Mouse (Mus musculus) forebrain, embryonic 16.5 days (tissue): ENCODE measurements around the gene Chrna1. TPM values are rescaled to one million over a fixed set of nuclear protein-coding genes. Genes with fewer than 3 reads are reported as not detected.

Experiments
- ATAC-seq: fragments of 200-750 bp; cut with Nextera tagmentation; 2 replicates; pipeline ENCODE4 v1.8.0; 2017; ENCODE audit warnings: mild to moderate bottlenecking, moderate library complexity
- H3K27ac ChIP-seq: fragments of 300-500 bp; sonication (generic); 2 replicates; pipeline ENCODE4 v1.5.1; 2014; ENCODE audit warnings: low read length, control low read depth
- H3K27me3 ChIP-seq: fragments of 300-500 bp; sonication (generic); replicated peaks from 2 replicates; pipeline ENCODE4 v1.6.1; 2014; ENCODE audit warnings: low read length; ENCODE audit not compliant: control insufficient read depth, insufficient read depth
- H3K36me3 ChIP-seq: fragments of 300-500 bp; sonication (generic); 2 replicates; pipeline ENCODE4 v1.6.1; 2014; ENCODE audit not compliant: control insufficient read depth, insufficient read depth
- H3K4me1 ChIP-seq: fragments of 300-500 bp; sonication (generic); replicated peaks from 2 replicates; pipeline ENCODE4 v1.6.1; 2014; ENCODE audit warnings: low read length; ENCODE audit not compliant: control insufficient read depth, insufficient read depth
- H3K4me2 ChIP-seq: fragments of 300-500 bp; sonication (generic); 2 replicates; pipeline ENCODE4 v1.6.1; 2014; ENCODE audit warnings: mild to moderate bottlenecking, low read length, control low read depth
- H3K4me3 ChIP-seq: fragments of 300-500 bp; sonication (generic); replicated peaks from 2 replicates; pipeline ENCODE4 v1.5.1; 2014; ENCODE audit warnings: mild to moderate bottlenecking, low read length, control low read depth
- H3K9ac ChIP-seq: fragments of 300-500 bp; sonication (generic); replicated peaks from 2 replicates; pipeline ENCODE4 v1.6.1; 2014; ENCODE audit warnings: low read depth, low read length, control low read depth
- H3K9me3 ChIP-seq: fragments of 300-500 bp; sonication (generic); 2 replicates; pipeline ENCODE4 v1.6.1; 2016; ENCODE audit warnings: low read length; ENCODE audit not compliant: control insufficient read depth
- WGBS: fragments of 180-500 bp; shearing (Covaris S2); extraction: QIAGEN DNeasy Blood & Tissue Kit; methylation state at CpG from one replicate; pipeline ENCODE4 v1.1.7; 2014; 5-methylcytosine and 5-hydroxymethylcytosine counted together
- polyA plus RNA-seq: library from polyadenylated mRNA; unstranded; fragments of >200 nt; fragmentation: Nextera tagmentation; extraction: Ambion mirVana; gene quantifications from 2 replicates; pipeline ENCODE4 v1.2.1, GENCODE M21; 2015

Gene Chrna1
- polyA plus RNA-seq, 1 experiment from 2014 or later, result 0.10 TPM

DNA sequence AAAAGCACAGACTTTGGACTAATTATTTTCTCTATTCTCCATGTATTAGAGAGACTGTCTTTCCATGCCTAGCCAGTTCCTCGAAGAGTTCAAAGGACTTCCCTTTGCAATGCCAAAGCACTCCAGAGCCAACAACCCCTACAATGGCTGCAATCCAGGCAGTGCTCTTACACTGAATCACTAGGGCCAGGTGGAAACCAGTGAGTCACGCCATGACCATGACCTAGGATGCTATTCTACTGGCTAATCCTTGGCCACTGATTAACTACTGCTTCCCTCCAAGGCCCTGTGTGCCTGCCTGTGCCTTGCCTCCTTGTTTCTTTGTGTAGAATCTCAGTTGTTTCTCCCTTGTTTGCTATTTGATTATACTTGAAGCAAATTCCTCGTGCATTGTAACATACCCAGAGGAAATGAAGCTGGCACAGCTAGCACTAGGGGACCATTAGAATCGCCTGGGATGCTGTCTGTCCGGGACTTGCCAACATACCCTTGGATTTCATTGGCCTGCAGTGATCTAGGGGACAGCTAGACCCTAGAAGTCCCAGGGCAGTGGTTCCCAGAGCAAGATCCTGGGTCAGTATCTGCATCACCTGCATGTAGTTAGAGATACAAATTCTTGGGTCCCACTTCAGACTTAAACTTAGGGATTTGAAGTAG lies 29.1 kb upstream of the Chrna1 start:
- peaks cover 6% of the 10 kb centered on the region for H3K36me3 ChIP-seq
- no peak overlapping the region for H3K4me3 ChIP-seq
- peaks cover 7% of the 10 kb centered on the region for H3K4me1 ChIP-seq
- no peak overlapping the region for H3K9ac ChIP-seq
- ATAC-seq, result no peak
- no peaks in the 10 kb centered on the region for H3K9me3 ChIP-seq
- WGBS, result 78% methylated on average over 5 of the region's 5 CpGs
- no peak overlapping the region for H3K4me2 ChIP-seq
- no peak overlapping the region for H3K27ac ChIP-seq
- no peaks in the 10 kb centered on the region for H3K27me3 ChIP-seq

DNA sequence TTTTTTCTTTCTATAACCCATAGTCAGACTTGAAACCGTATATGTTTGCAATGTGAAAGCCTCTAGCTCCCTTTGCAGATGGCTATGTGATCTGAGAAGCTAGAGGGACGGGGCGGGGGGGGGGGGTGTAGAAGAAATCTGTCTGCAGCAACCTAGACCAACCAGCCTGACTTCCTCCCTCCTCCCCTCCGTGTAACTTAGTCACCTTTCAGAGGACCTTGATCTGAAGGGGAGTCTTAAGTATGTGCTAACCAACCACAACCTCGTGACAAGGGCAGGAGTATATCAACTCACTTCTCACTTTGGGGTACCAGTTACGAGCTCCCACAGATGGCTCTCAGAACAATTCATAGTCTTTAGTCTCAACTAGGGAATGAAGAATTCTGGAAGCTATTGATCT lies 28.3 kb upstream of the Chrna1 start:
- peaks cover 7% of the 10 kb centered on the region for H3K4me1 ChIP-seq

DNA sequence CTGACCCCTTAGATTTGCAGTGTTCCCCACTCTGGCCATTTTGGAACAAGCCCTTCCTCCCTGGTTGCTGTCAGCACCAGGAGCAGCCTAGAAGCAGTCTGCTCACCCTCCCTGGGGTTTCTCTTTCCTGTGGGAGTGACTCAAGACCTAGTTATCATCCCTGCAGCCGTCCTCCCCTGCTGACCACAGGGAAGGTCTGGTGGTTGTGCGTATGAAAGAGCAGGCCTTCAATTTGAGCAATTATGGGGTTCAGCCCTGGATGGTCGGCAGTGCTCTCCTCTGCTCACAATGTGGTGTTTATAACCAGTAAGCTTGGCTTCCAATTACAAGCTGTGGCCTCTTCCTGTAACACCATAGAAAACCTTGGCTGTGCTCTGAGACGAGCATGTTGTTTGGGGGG lies 27.5 kb upstream of the Chrna1 start:
- 58% methylated on average over 4 of the region's 4 CpGs for WGBS
- ATAC-seq, result no peak
- Histone ChIP-seq H3K9ac (no peak overlapping the region), H3K27me3 (no peaks in the 10 kb centered on the region), H3K27ac (no peak overlapping the region), H3K4me2 (no peak overlapping the region), H3K36me3 (peaks cover 2% of the 10 kb centered on the region), H3K4me1 (peaks cover 7% of the 10 kb centered on the region), H3K4me3 (no peak overlapping the region), H3K9me3 (no peaks in the 10 kb centered on the region)

More for the DNA sequence above, 28.3 kb upstream of the Chrna1 start:
- H3K4me2 ChIP-seq, result no peak overlapping the region
- no peak overlapping the region for H3K4me3 ChIP-seq
- H3K36me3 ChIP-seq, result peaks cover 4% of the 10 kb centered on the region
- no peak overlapping the region for H3K9ac ChIP-seq
- no peak overlapping the region for H3K27ac ChIP-seq
- WGBS, result 89% methylated on average over 6 of the region's 6 CpGs
- H3K9me3 ChIP-seq, result no peaks in the 10 kb centered on the region
- no peaks in the 10 kb centered on the region for H3K27me3 ChIP-seq
- ATAC-seq, result no peak

DNA sequence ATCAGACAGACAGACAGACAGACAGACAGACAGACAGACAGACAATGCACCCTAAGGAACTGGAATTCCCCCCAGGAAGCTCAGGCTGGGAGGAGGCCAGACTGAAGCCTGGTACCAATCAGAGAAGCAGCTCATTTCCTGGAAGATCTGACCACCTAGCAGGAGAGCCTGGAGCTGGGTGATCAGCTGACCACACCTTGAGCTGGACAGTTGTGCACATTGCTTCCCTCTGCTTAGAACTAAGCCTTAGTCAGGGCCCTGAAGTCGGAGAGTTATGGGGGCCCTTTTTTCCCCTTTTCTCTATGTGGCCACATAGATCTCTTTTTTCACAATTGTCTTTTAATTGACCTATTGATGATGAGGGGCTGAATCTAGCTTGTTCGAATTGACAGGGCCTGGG lies 27.0 kb upstream of the Chrna1 start:
- H3K9me3 ChIP-seq, result no peaks in the 10 kb centered on the region
- H3K36me3 ChIP-seq, result no peaks in the 10 kb centered on the region
- no peak overlapping the region for H3K27ac ChIP-seq
- no peak overlapping the region for H3K4me2 ChIP-seq
- no peak overlapping the region for H3K4me3 ChIP-seq
- no peak for ATAC-seq
- H3K9ac ChIP-seq, result no peak overlapping the region
- H3K4me1 ChIP-seq, result peaks cover 7% of the 10 kb centered on the region
- WGBS, result 64% methylated on average over 2 of the region's 2 CpGs
- H3K27me3 ChIP-seq, result no peaks in the 10 kb centered on the region

DNA sequence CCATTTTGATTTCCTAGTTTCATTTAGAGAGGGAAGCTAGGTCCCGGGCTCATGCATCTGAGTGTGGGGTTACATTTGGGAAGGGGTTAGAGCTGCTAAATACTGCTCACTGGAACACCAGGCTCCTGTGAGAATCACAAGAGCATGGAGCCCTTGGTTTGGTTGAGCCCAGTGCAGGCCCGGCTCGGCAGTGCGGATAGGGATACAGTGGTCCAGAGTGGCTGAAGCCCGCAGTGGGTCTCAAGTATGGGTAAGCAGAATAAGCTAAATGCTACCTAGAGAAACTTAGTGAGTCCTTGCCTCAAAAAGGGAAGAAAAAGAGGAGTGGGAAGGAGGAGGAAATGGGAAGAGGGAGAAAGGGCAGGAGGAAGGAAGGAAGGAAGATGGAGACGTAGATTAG lies 26.5 kb upstream of the Chrna1 start:
- no peak for ATAC-seq
- H3K9ac ChIP-seq, result no peak overlapping the region
- H3K4me1 ChIP-seq, result peaks cover 7% of the 10 kb centered on the region
- no peaks in the 10 kb centered on the region for H3K27me3 ChIP-seq
- no peaks in the 10 kb centered on the region for H3K36me3 ChIP-seq
- no peak overlapping the region for H3K4me2 ChIP-seq
- H3K4me3 ChIP-seq, result no peak overlapping the region
- H3K9me3 ChIP-seq, result no peaks in the 10 kb centered on the region
- WGBS, result 92% methylated on average over 6 of the region's 6 CpGs
- H3K27ac ChIP-seq, result no peak overlapping the region

DNA sequence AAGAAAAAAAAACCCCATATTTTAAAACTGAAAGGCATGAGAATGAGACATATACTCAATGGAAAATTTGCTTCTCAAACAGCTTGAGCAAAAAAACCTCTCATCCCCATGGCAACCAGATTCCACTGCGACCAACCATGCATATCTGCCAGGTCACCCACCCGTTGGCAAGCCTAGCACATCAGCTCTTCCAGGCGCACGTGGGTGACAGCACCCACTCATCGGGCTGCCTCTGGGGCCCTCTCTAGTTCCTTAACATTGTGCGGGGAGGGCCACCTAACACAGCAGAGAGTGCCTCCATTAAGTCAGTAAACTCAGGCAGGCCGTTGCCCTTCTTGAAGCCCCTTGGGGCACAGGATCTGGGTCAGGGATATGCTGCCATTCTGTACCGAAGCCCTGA lies 24.9 kb upstream of the Chrna1 start:
- Histone ChIP-seq H3K36me3 (no peaks in the 10 kb centered on the region), H3K9me3 (no peaks in the 10 kb centered on the region), H3K27ac (peak overlapping the region; percentile 3; the same call in 1 of the 2 replicates), H3K4me2 (no peak overlapping the region), H3K4me3 (no peak overlapping the region), H3K4me1 (peaks cover 7% of the 10 kb centered on the region), H3K9ac (no peak overlapping the region), H3K27me3 (no peaks in the 10 kb centered on the region)
- WGBS, result 57% methylated on average over 8 of the region's 8 CpGs
- ATAC-seq, result peak; percentile 67

DNA sequence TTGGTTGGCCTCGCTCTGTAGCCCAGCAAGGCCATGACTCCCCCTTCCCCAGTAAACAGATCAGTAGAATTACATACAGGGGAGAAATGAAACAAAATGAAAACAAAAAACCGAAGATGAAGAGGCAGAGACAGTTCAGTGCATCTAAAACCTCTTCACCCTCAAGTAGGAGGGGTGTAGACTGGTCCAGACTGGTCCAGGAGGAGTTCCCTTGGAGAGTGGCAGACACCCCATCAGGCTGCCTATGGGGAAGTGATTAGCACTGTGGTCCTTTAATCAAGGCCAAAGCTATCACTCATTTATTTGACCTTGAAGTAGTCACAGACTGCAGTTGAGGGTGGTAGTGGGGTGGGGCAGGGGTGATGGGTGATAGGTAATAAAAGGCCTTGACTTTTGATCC lies 24.4 kb upstream of the Chrna1 start:
- Histone ChIP-seq H3K27me3 (no peaks in the 10 kb centered on the region), H3K36me3 (no peaks in the 10 kb centered on the region), H3K9me3 (no peaks in the 10 kb centered on the region), H3K27ac (peak overlapping the region; percentile 3; the same call in 1 of the 2 replicates), H3K4me2 (no peak overlapping the region), H3K4me1 (peaks cover 7% of the 10 kb centered on the region), H3K4me3 (no peak overlapping the region), H3K9ac (no peak overlapping the region)
- ATAC-seq, result no peak
- 82% methylated on average over 2 of the region's 2 CpGs for WGBS

DNA sequence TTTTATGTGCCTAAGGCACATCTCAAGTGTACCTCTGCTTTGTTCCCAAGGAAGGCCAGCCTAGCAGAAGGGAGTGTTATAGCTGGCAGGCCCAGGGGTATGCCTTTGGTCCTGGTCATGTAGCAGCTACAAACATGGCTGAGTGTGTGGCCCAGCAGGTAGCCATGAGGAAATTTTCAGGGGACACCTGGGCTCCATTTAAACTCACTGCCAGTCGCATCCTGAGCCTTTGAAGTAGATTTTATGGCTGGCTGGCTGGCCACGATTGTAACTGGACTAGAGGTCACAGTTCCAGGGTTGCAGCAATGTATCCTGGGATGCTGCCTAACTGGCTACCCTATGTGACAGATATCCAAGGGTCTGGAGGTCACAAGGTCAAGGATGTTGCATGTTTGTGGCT lies 20.5 kb upstream of the Chrna1 start:
- no peak for ATAC-seq
- H3K9ac ChIP-seq, result no peak overlapping the region
- no peaks in the 10 kb centered on the region for H3K36me3 ChIP-seq
- H3K4me1 ChIP-seq, result peaks cover 12% of the 10 kb centered on the region
- H3K4me2 ChIP-seq, result no peak overlapping the region
- no peaks in the 10 kb centered on the region for H3K9me3 ChIP-seq
- H3K4me3 ChIP-seq, result no peak overlapping the region
- H3K27me3 ChIP-seq, result no peaks in the 10 kb centered on the region
- H3K27ac ChIP-seq, result no peak overlapping the region
- 82% methylated on average over 2 of the region's 2 CpGs for WGBS

DNA sequence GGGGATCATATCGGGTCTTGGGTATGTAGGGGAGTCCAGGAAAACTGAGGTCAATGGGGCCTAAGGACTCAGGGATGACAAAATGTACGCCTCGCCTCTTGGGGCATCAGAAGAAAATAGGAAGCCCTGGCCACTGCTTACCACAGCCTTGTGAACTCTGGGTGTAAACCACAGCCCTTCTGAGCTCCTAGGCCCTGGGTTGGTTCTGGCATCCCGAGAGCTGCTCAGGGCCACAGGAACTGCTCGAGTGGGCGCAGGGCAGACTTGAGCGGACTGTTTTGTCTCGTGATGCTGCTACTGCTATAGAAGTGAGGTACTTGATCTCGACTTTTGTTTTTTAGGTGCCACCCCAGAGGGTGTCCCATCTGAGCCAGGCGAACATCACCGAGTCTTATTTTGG lies 17.6 kb upstream of the Chrna1 start:
- H3K4me2 ChIP-seq, result no peak overlapping the region
- no peak for ATAC-seq
- no peaks in the 10 kb centered on the region for H3K36me3 ChIP-seq
- no peak overlapping the region for H3K4me3 ChIP-seq
- no peak overlapping the region for H3K9ac ChIP-seq
- 94% methylated on average over 11 of the region's 11 CpGs for WGBS
- peaks cover 5% of the 10 kb centered on the region for H3K4me1 ChIP-seq
- no peaks in the 10 kb centered on the region for H3K9me3 ChIP-seq
- no peaks in the 10 kb centered on the region for H3K27me3 ChIP-seq
- H3K27ac ChIP-seq, result no peak overlapping the region

DNA sequence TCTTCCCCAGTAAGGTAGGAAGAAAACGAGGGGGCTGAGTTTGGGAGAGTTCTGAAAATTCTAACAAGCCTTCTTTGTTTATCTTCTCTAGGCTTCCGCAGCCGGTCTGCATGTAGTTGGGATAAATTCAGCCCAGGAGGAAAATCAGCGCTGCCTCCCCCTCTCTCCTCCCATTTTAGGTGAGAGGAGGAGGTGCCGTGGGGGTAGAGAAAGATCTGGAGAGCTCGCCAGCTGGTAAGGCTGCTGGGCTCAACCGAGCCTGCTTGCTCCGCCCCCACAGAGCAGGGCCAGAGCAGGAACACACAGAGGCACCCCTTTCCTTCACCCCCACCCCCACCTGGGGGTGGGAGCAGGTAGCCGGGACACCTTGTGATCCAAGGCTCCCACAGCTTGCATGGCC lies 16.6 kb upstream of the Chrna1 start:
- H3K4me1 ChIP-seq, result peaks cover 5% of the 10 kb centered on the region
- ATAC-seq, result peak; percentile 40; the same call in 1 of the 2 replicates
- 22% methylated on average over 9 of the region's 9 CpGs for WGBS
- no peaks in the 10 kb centered on the region for H3K27me3 ChIP-seq
- H3K4me3 ChIP-seq, result no peak overlapping the region
- peak overlapping the region; percentile 13 for H3K4me2 ChIP-seq
- H3K9ac ChIP-seq, result no peak overlapping the region
- H3K9me3 ChIP-seq, result no peaks in the 10 kb centered on the region
- no peaks in the 10 kb centered on the region for H3K36me3 ChIP-seq
- H3K27ac ChIP-seq, result no peak overlapping the region
